Comparison of ENCODE assay signal across 10 mouse cellular contexts in genomic region chr16:91964308-91965178, GRCm38 (mm10).
DNase-seq lines count a peak whose midpoint lies in the region; ATAC-seq and TF ChIP-seq lines count a peak whose summit lies in the region.
"Had no signal": no experiment of that assay in that cellular context is flagged by ENCODE, and none has a peak within 500 bp of the region (broad histone marks: within the 10 kb centered on the region; RNA-seq: fewer than 3 reads in every experiment).

No protein-coding gene starts in this region.

- H3K4me1 ChIP-seq in forebrain, embryonic 12.5 days: peaks cover 30% of the 10 kb centered on the region
- H3K4me1 ChIP-seq in forebrain, embryonic 11.5 days (replicated peaks; ENCODE audit: control insufficient read depth, insufficient read depth, low read length): peaks cover 11% of the 10 kb centered on the region; the same call in 1 of the 2 replicates
- peaks cover 27% of the 10 kb centered on the region for H3K4me1 ChIP-seq in neural tube, embryonic 15.5 days
- peaks cover 2% of the 10 kb centered on the region; the same call in 1 of the 2 replicates for H3K4me1 ChIP-seq in heart, adult 2 months (ENCODE audit: control insufficient read depth, insufficient read depth, low read length)

- no peaks in the 10 kb centered on the region for H3K36me3 ChIP-seq in forebrain, embryonic 12.5 days (replicated peaks)
- no peaks in the 10 kb centered on the region for H3K36me3 ChIP-seq in forebrain, embryonic 11.5 days (ENCODE audit: control insufficient read depth, insufficient read depth, low read length)
- no peaks in the 10 kb centered on the region for H3K36me3 ChIP-seq in neural tube, embryonic 15.5 days
- H3K36me3 ChIP-seq in heart, adult 2 months (ENCODE audit: control insufficient read depth, insufficient read depth, low read length): no peaks in the 10 kb centered on the region

- H3K79me2 ChIP-seq in heart, adult 2 months (replicated peaks; ENCODE audit: control insufficient read depth, insufficient read depth, low read length): no peaks in the 10 kb centered on the region

- no peak overlapping the region for H3K9ac ChIP-seq in forebrain, embryonic 12.5 days
- H3K9ac ChIP-seq in forebrain, embryonic 11.5 days (ENCODE audit: low read length): no peak overlapping the region
- no peak overlapping the region for H3K9ac ChIP-seq in neural tube, embryonic 15.5 days (replicated peaks)
- H3K9ac ChIP-seq in heart, adult 2 months (ENCODE audit: low read depth, low read length): no peak overlapping the region

- no peak overlapping the region for H3K4me3 ChIP-seq in forebrain, embryonic 12.5 days (replicated peaks)
- H3K4me3 ChIP-seq in forebrain, embryonic 11.5 days (ENCODE audit: low read depth, low read length): no peak overlapping the region
- no peak overlapping the region for H3K4me3 ChIP-seq in neural tube, embryonic 15.5 days (replicated peaks)
- no peak overlapping the region for H3K4me3 ChIP-seq in heart, adult 2 months
- H3K4me3 ChIP-seq: erythroblast, embryonic 14.5 days had no signal

- TF ChIP-seq CTCF in heart, adult 2 months (IDR thresholded peaks at IDR 0.05): no peak

- H3K27me3 ChIP-seq in forebrain, embryonic 12.5 days: no peaks in the 10 kb centered on the region
- H3K27me3 ChIP-seq in forebrain, embryonic 11.5 days (ENCODE audit: control insufficient read depth, insufficient read depth, low read length): no peaks in the 10 kb centered on the region
- H3K27me3 ChIP-seq in neural tube, embryonic 15.5 days (replicated peaks): no peaks in the 10 kb centered on the region
- no peaks in the 10 kb centered on the region for H3K27me3 ChIP-seq in heart, adult 2 months (ENCODE audit: control insufficient read depth, insufficient read depth, low read length)

- no peak for DNase-seq in forebrain, embryonic 11.5 days (ENCODE audit: low spot score)
- no peak for DNase-seq in left cerebral cortex, postnatal 4 days
- no peak for DNase-seq in heart, adult 2 months
- DNase-seq: cerebellum, adult 9-10 months had no signal

- intact Hi-C loops in left cerebral cortex, postnatal 4 days (cut with DNase I): no loop called here
- intact Hi-C loops in heart, adult 2 months (cut with DNase I): no loop called here

- TF ChIP-seq EP300 in heart, adult 2 months (IDR thresholded peaks at IDR 0.05; ENCODE audit: insufficient read depth, low read depth, low read length): no peak

- H3K4me2 ChIP-seq in forebrain, embryonic 12.5 days: no peak overlapping the region
- no peak overlapping the region for H3K4me2 ChIP-seq in forebrain, embryonic 11.5 days (ENCODE audit: low read depth, low read length, severe bottlenecking)
- no peak overlapping the region for H3K4me2 ChIP-seq in neural tube, embryonic 15.5 days

- no peaks in the 10 kb centered on the region for H3K9me3 ChIP-seq in forebrain, embryonic 12.5 days
- H3K9me3 ChIP-seq in forebrain, embryonic 11.5 days (ENCODE audit: control insufficient read depth, low read length): no peaks in the 10 kb centered on the region
- no peaks in the 10 kb centered on the region for H3K9me3 ChIP-seq in neural tube, embryonic 15.5 days (replicated peaks)

- TF ChIP-seq POLR2A in heart, adult 2 months (IDR thresholded peaks at IDR 0.05; ENCODE audit: insufficient read depth, low read depth, low read length): no peak

- ATAC-seq in forebrain, embryonic 12.5 days (ENCODE audit: low FRiP score): no peak
- ATAC-seq in forebrain, embryonic 11.5 days (replicated peaks; ENCODE audit: low FRiP score): no peak
- ATAC-seq in common myeloid progenitor, adult 5-6 weeks (replicated peaks; ENCODE audit: low read depth, poor library complexity, severe bottlenecking): peak; percentile 82
- peak; percentile 85 for ATAC-seq in inflammation-experienced regulatory T-cells, adult 6 months
- no peak for ATAC-seq in neural tube, embryonic 15.5 days (ENCODE audit: low FRiP score)
- ATAC-seq in monocyte, adult 5-6 weeks (replicated peaks; ENCODE audit: insufficient number of reproducible peaks, low FRiP score, low TSS enrichment, poor library complexity, severe bottlenecking): no peak

- WGBS in forebrain, embryonic 12.5 days: 89% methylated on average over 13 of the region's 13 CpGs
- 85% methylated on average over 13 of the region's 13 CpGs for WGBS in forebrain, embryonic 11.5 days
- WGBS in neural tube, embryonic 15.5 days: 90% methylated on average over 13 of the region's 13 CpGs
- WGBS in heart, adult 2 months: 49% methylated on average over 13 of the region's 13 CpGs

- H3K27ac ChIP-seq in forebrain, embryonic 12.5 days: peak overlapping the region; percentile 89; the same call in 1 of the 2 replicates
- H3K27ac ChIP-seq in forebrain, embryonic 11.5 days (ENCODE audit: low read depth, low read length): no peak overlapping the region
- H3K27ac ChIP-seq in neural tube, embryonic 15.5 days (replicated peaks): peak overlapping the region; percentile 85
- H3K27ac ChIP-seq in heart, adult 2 months: no peak overlapping the region

Comparison
In these comparisons a context has a peak if more than half of its experiments do, and no peak if none do; other contexts are left out.
1. H3K27ac ChIP-seq: peak in forebrain, embryonic 12.5 days (single experiment) and neural tube, embryonic 15.5 days (single experiment); none in forebrain, embryonic 11.5 days (single experiment) and heart, adult 2 months (single experiment).
2. ATAC-seq: peak in common myeloid progenitor, adult 5-6 weeks (single experiment) and inflammation-experienced regulatory T-cells, adult 6 months (single experiment); none in forebrain, embryonic 12.5 days (single experiment), forebrain, embryonic 11.5 days (single experiment), neural tube, embryonic 15.5 days (single experiment) and monocyte, adult 5-6 weeks (single experiment).